Mouse (Mus musculus): ENCODE measurements around the gene Dnal4. TPM values are rescaled to one million over a fixed set of nuclear protein-coding genes. Genes with fewer than 3 reads are reported as not detected.

Dnal4 gene
- polyA plus RNA-seq, 1 experiment from 2014 or later = 73.7 TPM

DNA sequence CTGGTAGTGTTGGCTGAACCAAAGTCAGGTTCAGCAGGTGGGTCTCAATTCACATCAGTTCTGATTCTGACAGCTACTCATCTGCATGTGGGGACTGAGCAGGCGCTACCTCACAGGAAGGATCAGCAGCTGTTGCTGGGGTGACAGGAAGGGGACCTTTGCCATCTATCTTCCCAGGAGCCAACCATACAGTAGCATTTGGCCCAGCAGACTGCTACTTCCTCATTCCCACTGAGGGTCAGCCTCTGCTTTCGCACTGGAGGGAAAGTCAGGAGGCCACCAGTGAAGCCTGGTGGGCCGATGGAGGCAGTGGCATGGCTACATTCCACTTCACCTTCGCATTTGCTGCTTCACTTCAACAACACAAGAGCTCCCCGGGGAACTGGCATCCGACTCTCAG lies 9.3 kb downstream of the Dnal4 start:
- no peak overlapping the region for H3K4me2 ChIP-seq
- H3K9ac ChIP-seq = no peak overlapping the region
- H3K27ac ChIP-seq = no peak overlapping the region
- H3K9me3 ChIP-seq = no peaks in the 10 kb centered on the region
- ATAC-seq (ENCODE audit: borderline replicate concordance, extremely low read depth, low FRiP score, low TSS enrichment) = no peak
- H3K36me3 ChIP-seq = peaks cover 3% of the 10 kb centered on the region; the same call in 1 of the 2 replicates
- H3K27me3 ChIP-seq = no peaks in the 10 kb centered on the region
- H3K4me1 ChIP-seq = peaks cover 37% of the 10 kb centered on the region
- 61% methylated on average over 6 of the region's 6 CpGs for WGBS
- no peak overlapping the region for H3K4me3 ChIP-seq

DNA sequence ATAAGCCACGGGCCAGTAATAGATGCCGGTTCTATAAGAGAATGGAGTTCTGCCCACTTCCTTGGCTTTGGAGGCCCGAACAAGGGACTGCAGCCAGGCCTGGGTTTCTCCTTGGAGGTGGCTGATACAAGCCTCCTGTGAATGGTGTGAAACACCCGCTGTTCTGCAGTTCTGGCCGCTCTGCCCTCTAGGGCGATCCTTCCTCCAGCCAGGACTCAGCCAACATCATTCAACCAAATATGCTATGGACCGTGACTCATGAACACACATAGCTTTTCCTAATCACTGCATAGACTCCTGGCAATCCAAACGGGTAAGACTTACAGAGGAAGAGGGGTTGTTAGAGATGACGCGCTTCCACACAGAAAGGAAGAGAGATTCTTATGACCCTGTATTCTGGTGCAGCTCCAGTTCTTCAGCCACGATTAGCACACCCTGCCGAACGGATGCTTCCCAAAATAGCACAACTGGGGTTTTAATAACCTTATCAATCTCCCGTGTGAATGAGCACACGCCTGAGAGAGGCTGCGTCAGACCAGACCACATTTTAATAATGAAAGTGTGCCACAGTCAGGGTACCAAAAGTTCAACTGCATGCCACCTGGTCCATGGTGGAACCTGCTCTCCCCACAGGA lies 10.2 kb downstream of the Dnal4 start:
- Histone ChIP-seq H3K27ac (no peak overlapping the region), H3K27me3 (no peaks in the 10 kb centered on the region), H3K36me3 (peaks cover 9% of the 10 kb centered on the region; the same call in 1 of the 2 replicates), H3K4me3 (no peak overlapping the region), H3K9ac (no peak overlapping the region), H3K9me3 (no peaks in the 10 kb centered on the region), H3K4me2 (no peak overlapping the region), H3K4me1 (peaks cover 34% of the 10 kb centered on the region)
- WGBS = 74% methylated on average over 16 of the region's 16 CpGs
- no peak for ATAC-seq (ENCODE audit: borderline replicate concordance, extremely low read depth, low FRiP score, low TSS enrichment)

DNA sequence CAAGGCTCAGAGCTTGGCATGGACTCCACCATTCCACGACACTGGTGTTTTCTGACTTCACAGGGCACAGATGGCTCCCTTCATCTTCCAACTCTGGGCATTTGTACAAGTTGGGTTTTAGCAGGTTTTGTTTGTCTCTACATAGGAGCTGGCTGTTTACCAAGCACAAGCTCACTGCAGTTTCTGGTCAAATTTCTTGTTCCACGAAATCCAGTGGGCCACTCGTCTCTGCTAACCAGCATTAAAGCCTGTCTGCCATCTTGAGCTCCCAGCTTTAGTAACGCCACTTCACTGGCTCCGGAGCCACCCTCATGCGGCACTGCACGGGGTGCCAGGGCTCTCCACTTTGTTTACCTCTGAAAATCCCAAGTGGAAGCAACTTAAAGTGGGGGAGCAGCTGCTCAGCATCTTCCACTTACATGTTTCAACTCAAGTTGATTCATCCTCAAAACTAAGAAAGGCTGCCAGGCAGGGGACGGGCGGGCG lies 11.0 kb downstream of the Dnal4 start:
- ATAC-seq (ENCODE audit: borderline replicate concordance, extremely low read depth, low FRiP score, low TSS enrichment) = no peak
- Histone ChIP-seq H3K4me3 (no peak overlapping the region), H3K4me2 (no peak overlapping the region), H3K9ac (no peak overlapping the region), H3K27me3 (no peaks in the 10 kb centered on the region), H3K36me3 (peaks cover 9% of the 10 kb centered on the region; the same call in 1 of the 2 replicates), H3K4me1 (peaks cover 34% of the 10 kb centered on the region), H3K27ac (no peak overlapping the region), H3K9me3 (no peaks in the 10 kb centered on the region)
- WGBS = 71% methylated on average over 10 of the region's 10 CpGs

DNA sequence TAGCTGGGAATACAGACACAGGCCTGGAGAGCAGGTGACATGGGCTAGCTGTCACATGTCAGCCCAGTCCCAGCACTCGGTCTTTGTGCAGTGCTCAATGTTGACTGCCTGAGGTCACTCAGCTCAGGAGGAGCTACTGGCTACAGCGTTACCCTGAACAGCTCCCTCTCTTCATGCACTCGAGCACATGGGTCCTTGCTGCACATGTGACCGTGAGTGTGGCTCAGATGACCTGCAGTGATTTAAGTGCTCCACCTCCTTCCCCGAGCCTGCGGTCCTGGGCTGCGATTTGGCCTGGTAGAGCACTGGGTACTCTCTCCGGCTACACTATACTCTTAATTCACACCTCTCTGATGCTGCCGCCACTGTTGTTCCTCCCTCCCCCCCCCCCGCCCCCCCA lies 11.5 kb downstream of the Dnal4 start:
- no peak overlapping the region for H3K4me2 ChIP-seq
- no peak overlapping the region for H3K27ac ChIP-seq
- peaks cover 9% of the 10 kb centered on the region; the same call in 1 of the 2 replicates for H3K36me3 ChIP-seq
- 49% methylated on average over 10 of the region's 10 CpGs for WGBS
- no peak for ATAC-seq (ENCODE audit: borderline replicate concordance, extremely low read depth, low FRiP score, low TSS enrichment)
- no peak overlapping the region for H3K4me3 ChIP-seq
- H3K9me3 ChIP-seq = no peaks in the 10 kb centered on the region
- peaks cover 31% of the 10 kb centered on the region for H3K4me1 ChIP-seq
- no peak overlapping the region for H3K9ac ChIP-seq
- no peaks in the 10 kb centered on the region for H3K27me3 ChIP-seq

DNA sequence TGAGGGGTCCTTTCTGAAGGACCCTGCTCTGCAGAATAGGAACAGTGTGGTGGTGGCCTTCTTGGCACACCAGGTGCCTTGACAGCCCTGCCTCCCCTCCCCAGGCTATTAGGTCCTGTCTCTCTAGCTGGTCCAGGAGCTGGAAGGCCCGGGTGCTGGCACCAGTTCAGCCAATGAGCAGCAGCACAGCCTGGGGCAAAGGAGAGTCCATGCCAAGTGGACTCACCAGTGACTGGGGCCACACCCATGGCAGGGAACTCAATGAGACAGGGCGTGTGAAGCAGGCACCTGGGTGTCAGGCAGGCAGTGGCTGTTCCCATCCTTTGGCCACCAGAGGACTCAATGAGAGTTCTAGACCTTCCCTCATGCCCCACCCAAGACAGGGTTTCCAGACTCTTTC lies 12.3 kb downstream of the Dnal4 start:
- H3K36me3 ChIP-seq = peaks cover 9% of the 10 kb centered on the region; the same call in 1 of the 2 replicates
- no peak overlapping the region for H3K4me2 ChIP-seq
- ATAC-seq (ENCODE audit: borderline replicate concordance, extremely low read depth, low FRiP score, low TSS enrichment) = no peak
- peaks cover 30% of the 10 kb centered on the region for H3K4me1 ChIP-seq
- no peaks in the 10 kb centered on the region for H3K27me3 ChIP-seq
- H3K4me3 ChIP-seq = no peak overlapping the region
- no peak overlapping the region for H3K9ac ChIP-seq
- H3K9me3 ChIP-seq = no peaks in the 10 kb centered on the region
- whole genome bisulfite sequencing = 80% methylated on average over 2 of the region's 2 CpGs
- H3K27ac ChIP-seq = no peak overlapping the region

DNA sequence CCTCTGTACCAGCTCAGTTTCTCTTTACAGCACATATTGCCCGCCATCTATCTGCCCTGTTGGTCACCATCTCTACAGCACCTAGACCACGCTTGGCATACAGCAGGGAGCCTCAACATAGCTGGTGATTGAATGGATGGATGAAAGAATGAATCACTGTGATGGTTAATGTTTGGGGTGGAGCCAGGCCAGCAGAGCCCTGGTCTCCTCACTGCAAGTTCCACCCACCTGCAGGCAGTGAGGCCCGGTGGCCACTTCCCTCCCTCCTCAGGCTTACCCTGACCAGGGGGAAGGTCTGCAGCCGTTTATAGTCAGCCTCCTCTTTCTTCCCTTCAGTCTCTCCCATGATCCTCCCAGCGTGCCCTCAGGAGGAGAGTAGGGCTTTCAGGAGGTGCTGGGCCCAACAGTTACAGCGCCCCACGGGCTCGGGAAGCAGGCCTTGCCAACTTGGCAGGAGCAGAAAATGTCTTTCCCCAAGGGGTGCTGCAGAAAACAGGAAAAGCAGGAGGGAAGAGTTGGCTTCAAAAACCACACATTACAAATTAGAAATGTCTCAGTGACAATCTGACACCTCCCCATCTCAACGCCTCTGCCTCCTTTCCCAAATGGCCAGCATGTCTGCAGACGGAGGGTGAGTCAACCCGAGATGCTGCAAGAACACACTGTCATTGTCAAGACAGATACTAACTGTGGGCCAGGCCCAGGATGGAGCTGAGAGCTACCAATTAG lies 12.9 kb downstream of the Dnal4 start:
- Histone ChIP-seq H3K9ac (no peak overlapping the region), H3K27me3 (no peaks in the 10 kb centered on the region), H3K36me3 (peaks cover 9% of the 10 kb centered on the region; the same call in 1 of the 2 replicates), H3K4me2 (no peak overlapping the region), H3K9me3 (no peaks in the 10 kb centered on the region), H3K27ac (no peak overlapping the region), H3K4me3 (no peak overlapping the region), H3K4me1 (peaks cover 27% of the 10 kb centered on the region)
- 66% methylated on average over 11 of the region's 11 CpGs for WGBS
- no peak for ATAC-seq (ENCODE audit: borderline replicate concordance, extremely low read depth, low FRiP score, low TSS enrichment)

DNA sequence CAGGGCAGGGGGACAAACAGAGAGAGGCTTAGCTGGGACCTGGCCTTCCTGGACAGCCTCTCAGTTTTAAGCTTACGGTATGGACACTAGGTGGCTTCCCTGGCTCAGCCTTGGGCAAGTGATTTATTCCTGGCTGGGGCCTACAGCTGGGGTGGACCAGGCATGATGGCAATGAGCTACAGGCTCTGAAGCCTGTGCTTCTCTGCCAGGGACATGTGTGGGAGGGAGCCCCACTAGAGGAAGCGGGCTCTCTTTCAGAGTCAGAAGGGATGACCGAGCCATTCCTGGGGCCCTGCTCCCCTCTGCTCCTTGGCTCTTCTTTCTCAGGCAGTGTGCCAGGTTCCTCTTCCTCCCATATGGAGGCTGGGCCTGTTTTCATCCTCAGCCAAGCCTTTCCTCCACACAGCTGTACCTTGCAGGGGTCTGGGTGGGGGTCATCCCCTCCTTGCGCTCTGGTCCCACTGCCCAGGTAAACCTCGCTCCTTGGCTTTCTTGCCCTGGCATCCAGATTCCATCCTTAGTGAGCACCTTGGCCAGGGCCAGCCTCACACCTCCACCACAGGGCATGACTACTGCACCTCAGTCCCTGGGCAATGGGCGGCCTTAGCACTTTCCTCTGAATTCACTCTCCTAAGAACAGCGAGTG lies 13.9 kb downstream of the Dnal4 start:
- 76% methylated on average over 7 of the region's 7 CpGs for WGBS

DNA sequence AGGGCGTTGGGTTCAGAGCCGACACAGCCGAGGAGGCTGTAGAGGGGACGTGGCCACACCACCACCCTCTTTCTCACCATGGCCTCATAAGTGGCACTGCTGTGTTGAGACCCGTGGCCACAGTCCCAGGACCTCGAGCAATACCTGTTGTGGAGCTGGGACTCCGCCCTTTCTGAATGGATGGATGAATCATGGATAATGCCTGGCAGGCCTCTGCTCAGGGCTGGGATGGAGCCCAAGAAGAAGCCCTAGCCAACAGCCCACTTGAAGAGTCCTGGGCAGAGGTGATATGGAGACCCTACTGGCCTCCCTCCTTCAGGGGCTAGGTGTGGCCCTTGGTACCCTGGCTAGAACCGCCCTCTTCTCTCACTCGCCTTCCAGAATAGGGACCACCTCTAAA lies 14.6 kb downstream of the Dnal4 start:
- H3K36me3 ChIP-seq = peaks cover 9% of the 10 kb centered on the region; the same call in 1 of the 2 replicates
- no peaks in the 10 kb centered on the region for H3K27me3 ChIP-seq
- 89% methylated on average over 9 of the region's 9 CpGs for WGBS
- no peak overlapping the region for H3K9ac ChIP-seq
- H3K9me3 ChIP-seq = no peaks in the 10 kb centered on the region
- peaks cover 19% of the 10 kb centered on the region for H3K4me1 ChIP-seq
- no peak overlapping the region for H3K4me2 ChIP-seq
- no peak overlapping the region for H3K27ac ChIP-seq
- no peak overlapping the region for H3K4me3 ChIP-seq
- ATAC-seq (ENCODE audit: borderline replicate concordance, extremely low read depth, low FRiP score, low TSS enrichment) = no peak

More for the DNA sequence above, 13.9 kb downstream of the Dnal4 start:
- Histone ChIP-seq H3K36me3 (peaks cover 9% of the 10 kb centered on the region; the same call in 1 of the 2 replicates), H3K27ac (no peak overlapping the region), H3K4me3 (no peak overlapping the region), H3K27me3 (no peaks in the 10 kb centered on the region), H3K4me2 (no peak overlapping the region), H3K4me1 (peaks cover 19% of the 10 kb centered on the region), H3K9ac (no peak overlapping the region), H3K9me3 (no peaks in the 10 kb centered on the region)
- peak; percentile 43; the same call in 1 of the 2 replicates for ATAC-seq (ENCODE audit: borderline replicate concordance, extremely low read depth, low FRiP score, low TSS enrichment)

DNA sequence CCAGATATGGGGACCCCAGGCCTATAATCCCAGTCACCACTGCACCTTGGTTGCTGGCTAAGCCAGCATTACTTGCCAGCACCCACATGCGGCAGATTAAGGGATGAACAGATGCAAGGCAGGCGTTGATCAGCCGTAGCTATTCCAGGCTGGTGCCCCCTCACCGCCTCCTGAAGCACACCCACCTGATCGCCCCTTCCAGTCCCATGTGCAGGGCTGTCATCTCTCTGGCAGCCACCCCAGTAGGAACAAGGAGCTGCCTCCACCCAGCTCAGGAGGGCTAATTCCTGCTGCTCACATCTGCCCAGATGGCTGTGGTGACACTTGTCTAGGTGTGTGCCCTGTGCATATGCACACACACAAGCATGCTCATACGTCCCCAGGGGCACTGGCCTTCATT lies 16.7 kb downstream of the Dnal4 start:
- H3K4me3 ChIP-seq = no peak overlapping the region
- no peak overlapping the region for H3K4me2 ChIP-seq
- no peak overlapping the region for H3K9ac ChIP-seq
- H3K27ac ChIP-seq = no peak overlapping the region
- WGBS = 80% methylated on average over 6 of the region's 6 CpGs
- no peaks in the 10 kb centered on the region for H3K9me3 ChIP-seq
- H3K4me1 ChIP-seq = 0 out of 2 replicates have a peak, but pooled peaks cover 1% of the 10 kb centered on the region
- H3K36me3 ChIP-seq = peaks cover 9% of the 10 kb centered on the region; the same call in 1 of the 2 replicates
- H3K27me3 ChIP-seq = no peaks in the 10 kb centered on the region
- no peak for ATAC-seq (ENCODE audit: borderline replicate concordance, extremely low read depth, low FRiP score, low TSS enrichment)

DNA sequence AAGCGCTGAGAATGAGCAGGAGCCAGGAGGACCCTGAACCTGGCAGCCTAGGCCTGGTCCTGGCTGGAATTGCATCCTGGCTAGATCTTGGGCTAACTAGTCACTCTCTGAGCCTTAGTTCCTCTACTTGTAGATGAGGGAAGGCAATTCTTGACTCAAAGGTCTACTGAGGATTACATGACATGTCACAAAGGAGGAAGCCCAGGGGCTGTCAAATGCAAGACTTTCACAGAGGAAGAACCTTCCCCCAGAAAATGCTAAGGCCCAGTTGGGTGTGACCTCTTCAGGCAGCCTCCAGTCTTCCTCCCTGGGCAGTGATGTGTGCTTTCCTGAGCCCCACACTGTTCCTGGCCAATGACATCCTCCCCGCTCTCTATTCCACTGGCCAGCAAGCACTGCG lies 20.5 kb downstream of the Dnal4 start:
- Histone ChIP-seq H3K36me3 (no peaks in the 10 kb centered on the region), H3K27ac (no peak overlapping the region)

DNA sequence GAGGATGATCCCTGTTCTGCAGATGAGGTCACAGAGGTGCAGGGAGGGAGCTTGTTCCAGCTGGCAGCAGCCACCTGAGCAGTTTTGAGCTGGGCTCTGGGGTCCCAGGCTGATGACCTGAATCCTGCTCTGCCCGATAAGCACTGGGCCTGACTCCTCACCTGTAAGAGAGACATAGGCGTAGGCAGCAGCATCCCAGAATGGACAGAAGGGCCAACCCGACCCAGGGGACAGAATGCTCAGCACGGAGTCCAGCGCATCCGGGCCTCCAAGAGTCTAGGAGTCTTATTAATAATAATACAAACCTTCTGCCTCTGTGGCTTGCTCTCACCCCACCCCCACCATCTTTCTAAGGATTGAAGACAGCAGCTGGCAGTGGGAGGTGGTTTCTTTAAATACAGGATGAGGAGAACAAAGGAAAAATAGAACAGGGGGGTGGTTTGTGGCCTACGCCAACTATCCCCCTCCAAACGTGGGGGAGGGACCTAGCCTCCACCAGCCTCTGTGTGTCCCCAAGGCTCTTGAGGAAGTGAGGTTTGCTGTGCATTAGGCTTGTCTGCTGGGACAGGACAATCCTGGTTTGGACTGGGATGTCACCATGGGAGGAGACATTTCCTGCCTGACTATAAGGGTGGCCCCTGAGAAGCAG lies 21.5 kb downstream of the Dnal4 start:
- ATAC-seq (ENCODE audit: borderline replicate concordance, extremely low read depth, low FRiP score, low TSS enrichment) = peak; percentile 32; the same call in 1 of the 2 replicates
- Histone ChIP-seq H3K27ac (peak overlapping the region; percentile 38; the same call in 1 of the 2 replicates), H3K4me1 (no peaks in the 10 kb centered on the region), H3K36me3 (no peaks in the 10 kb centered on the region), H3K4me3 (no peak overlapping the region), H3K9me3 (no peaks in the 10 kb centered on the region), H3K9ac (no peak overlapping the region), H3K4me2 (no peak overlapping the region), H3K27me3 (no peaks in the 10 kb centered on the region)
- WGBS = 73% methylated on average over 8 of the region's 8 CpGs

More for the DNA sequence above, 20.5 kb downstream of the Dnal4 start:
- no peak for ATAC-seq (ENCODE audit: borderline replicate concordance, extremely low read depth, low FRiP score, low TSS enrichment)
- no peaks in the 10 kb centered on the region for H3K9me3 ChIP-seq
- no peak overlapping the region for H3K4me2 ChIP-seq
- WGBS = 80% methylated on average over 3 of the region's 3 CpGs
- no peak overlapping the region for H3K4me3 ChIP-seq
- H3K27me3 ChIP-seq = no peaks in the 10 kb centered on the region
- no peaks in the 10 kb centered on the region for H3K4me1 ChIP-seq
- no peak overlapping the region for H3K9ac ChIP-seq
